Mouse (Mus musculus) regulatory T cell (primary cell): ENCODE data around the gene Cst6.

ENCODE experiments used
- in situ Hi-C: fragments of 300-600 bp; cut with MboI, MseI; formaldehyde crosslinking; loops from one replicate; pipeline ENCODE4 v1.15.1; 2025; ENCODE audit warnings: high pct_unique_total_duplicates

Gene Cst6

GRCm38 (mm10) chr19:5348526-5349501 lies 560 bp downstream of the Cst6 start:
- in situ Hi-C loops: no loop called here

GRCm38 (mm10) chr19:5348064-5348463 lies 1.3 kb downstream of the Cst6 start:
- in situ Hi-C loops: no loop called here

- in situ Hi-C loops: no loop called here
Observed at GRCm38 (mm10) chr19:5345297-5346131, 3.9 kb downstream of the Cst6 start.

DNA sequence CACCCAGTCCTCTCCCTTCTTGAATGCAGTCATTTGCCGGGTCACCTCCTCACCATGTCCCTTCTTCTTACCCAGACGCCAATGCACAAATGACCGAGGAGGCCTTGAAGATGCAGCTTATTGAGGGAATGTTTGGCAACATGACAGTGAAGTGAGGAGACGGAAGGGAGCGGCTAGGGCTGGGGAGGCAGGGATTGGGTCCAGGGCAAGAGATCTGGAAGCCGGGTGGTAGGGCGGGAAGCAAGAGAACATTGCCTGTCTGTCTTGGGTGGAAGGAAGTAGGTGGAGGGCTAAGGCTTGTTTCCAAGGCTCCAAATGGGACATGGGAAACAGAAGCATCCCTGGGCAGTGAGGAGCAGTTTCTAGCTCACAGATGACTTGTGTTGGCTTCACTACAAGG lies 8.0 kb downstream of the Cst6 start:
- in situ Hi-C loops: no loop called here

DNA sequence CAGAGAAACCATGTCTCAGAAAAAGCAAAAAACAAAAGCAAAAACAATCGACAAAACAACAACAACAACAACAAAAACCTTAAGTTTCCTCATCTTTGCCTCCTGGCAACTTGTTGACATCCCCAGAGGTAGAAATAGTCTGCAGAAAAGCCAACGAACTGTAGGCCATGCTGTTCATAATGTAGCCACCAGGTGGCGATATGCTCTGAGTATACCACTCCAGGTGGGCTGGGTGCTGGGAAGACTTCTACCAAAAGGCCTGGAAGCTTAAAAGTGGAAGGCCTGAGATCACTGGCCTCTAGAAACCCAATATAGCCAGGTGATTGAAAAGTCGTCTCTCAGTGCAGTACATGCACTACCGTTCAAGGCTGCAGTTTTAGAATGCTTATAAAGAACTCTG lies 11.4 kb downstream of the Cst6 start:
- in situ Hi-C loops: no loop called here

GRCm38 (mm10) chr19:5335441-5335840 lies 13.9 kb downstream of the Cst6 start, which contains the start of gene Catsper1:
Catsper1 (plus strand) TSS chr19:5335741.
- in situ Hi-C loops: no loop called here

DNA sequence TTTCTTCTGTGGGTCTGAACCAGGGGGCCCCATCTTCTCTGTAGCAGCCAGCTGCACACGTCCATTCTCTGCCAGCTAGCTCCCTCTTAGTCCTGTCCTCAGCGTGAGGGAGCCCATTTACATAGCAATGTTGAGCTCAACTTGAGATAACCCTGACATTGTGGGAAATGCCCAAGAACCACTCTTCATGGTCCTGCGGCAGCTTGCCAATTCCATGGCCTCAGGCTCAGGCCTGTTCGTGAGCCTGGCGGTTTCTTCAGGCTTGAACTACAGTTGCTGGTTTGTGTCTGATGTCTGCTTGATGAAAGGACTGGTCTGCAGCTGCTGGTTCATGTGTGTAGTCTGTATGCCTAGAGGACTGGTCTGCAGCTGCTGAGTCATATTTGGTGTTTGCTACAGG lies 14.6 kb downstream of the Cst6 start:
- in situ Hi-C loops: no loop called here

GRCm38 (mm10) chr19:5327970-5328369 lies 21.4 kb downstream of the Cst6 start:
- in situ Hi-C loops: no loop called here

DNA sequence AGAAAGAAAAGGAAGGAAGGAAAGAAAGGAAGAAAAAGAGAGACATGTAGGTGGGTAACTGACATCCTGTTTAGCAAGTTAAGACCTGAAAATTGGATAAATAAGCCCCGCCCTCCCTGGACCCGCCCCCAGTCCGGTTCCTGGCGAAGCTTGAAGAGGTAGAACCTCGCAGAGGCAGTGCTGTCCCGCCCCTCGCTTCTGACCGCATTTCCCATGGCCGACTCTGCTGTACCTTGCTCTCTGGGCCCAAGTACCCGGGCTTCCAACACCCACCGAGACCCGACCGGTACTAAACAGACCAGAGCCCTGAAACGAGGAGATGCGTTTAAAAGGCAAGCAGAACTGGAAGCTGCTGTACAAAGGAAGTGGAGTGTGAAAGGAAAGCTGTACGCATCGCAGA lies 25.6 kb downstream of the Cst6 start:
- in situ Hi-C loops: no loop called here

DNA sequence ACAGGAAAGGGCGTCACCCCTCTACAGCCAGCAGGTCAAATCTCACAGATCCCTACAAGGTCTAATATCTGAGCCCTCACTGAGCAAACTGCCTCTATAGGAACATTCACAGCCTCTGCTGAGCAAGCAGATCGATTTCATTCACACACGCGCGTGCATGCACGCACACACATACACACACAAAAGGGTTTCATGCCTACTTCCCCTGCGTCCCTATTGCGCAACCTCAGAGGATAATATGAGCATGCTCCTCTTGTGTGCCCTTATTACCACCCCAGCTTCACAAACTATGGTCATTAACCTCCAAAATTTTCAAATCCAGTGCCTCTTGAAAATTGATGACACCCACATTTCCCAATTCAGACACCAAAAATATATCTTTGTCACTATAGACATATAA lies 36.2 kb downstream of the Cst6 start:
- in situ Hi-C loops: no loop called here

DNA sequence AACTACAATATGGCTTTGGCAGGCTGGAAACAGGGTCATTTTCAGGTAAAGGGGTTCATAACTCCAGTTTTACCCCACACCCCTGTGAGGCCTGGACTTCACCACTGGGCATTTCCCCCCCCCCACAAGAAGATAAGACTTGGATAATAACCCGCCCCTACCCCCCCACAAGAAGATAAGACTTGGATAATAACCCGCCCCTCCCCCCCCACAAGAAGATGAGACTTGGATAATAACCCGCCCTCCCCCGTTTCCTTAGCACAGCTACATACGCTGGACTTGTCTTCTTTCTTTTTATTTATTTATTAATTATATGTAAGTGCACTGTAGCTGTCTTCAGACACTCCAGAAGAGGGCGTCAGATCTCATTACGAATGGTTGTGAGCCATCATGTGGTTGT lies 40.3 kb downstream of the Cst6 start:
- in situ Hi-C loops: no loop called here

DNA sequence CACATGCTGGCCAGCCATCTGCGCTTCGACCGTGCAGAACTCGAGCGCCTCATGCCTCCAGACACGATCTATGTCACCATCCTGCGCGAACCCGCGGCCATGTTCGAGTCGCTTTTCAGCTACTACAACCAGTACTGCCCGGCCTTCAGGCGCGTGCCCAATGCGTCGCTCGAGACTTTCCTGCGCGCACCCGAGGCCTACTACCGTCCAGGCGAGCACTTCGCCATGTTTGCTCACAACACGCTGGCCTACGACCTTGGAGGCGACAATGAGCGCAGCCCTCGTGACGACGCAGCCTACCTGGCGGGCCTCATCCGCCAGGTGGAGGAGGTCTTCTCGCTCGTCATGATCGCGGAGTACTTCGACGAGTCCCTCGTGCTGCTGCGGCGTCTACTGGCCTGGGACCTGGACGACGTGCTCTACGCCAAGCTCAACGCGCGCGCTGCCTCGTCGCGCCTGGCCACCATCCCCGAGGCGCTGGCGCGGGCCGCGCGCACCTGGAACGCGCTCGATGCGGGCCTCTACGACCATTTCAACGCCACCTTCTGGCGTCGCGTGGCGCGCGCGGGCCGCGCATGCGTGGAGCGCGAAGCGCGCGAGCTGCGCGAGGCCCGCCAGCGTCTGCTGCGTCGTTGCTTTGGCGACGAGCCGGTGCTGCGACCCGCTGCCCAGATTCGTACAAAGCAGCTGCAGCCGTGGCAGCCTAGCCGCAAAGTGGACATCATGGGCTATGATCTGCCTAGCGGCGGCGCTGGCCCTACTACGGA lies 42.2 kb downstream of the Cst6 start:
- in situ Hi-C loops: no loop called here

GRCm38 (mm10) chr19:5306279-5306678 lies 43.1 kb downstream of the Cst6 start:
- in situ Hi-C loops: no loop called here

DNA sequence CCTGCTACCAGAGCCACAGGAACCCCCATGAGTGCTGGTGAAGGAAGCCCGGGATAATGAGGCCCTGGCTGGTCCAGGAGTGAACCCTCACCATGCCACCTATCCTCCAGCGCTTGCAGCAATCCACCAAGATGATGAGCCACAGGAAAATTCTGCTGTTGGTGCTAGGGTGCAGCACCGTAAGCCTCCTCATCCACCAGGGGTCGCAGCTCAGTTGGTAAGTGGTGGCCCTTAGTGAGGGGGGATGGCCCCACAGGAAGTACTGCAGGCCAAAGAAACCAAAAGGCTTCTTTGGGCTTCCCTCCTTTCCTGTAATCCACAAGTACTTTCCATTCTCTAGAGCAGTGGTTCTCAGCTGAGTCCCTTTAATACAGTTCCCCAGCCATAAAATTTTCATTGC lies 46.9 kb downstream of the Cst6 start:
- in situ Hi-C loops: no loop called here

GRCm38 (mm10) chr19:5300588-5300987 lies 48.8 kb downstream of the Cst6 start:
- in situ Hi-C loops: no loop called here

- in situ Hi-C loops: no loop called here
Observed at GRCm38 (mm10) chr19:5297903-5298800, 51.2 kb downstream of the Cst6 start, which contains the start of gene Gal3st3. Gal3st3 (plus strand) TSS chr19:5298331.

- in situ Hi-C loops: no loop called here
Observed at GRCm38 (mm10) chr19:5296630-5297029, 52.7 kb downstream of the Cst6 start.

DNA sequence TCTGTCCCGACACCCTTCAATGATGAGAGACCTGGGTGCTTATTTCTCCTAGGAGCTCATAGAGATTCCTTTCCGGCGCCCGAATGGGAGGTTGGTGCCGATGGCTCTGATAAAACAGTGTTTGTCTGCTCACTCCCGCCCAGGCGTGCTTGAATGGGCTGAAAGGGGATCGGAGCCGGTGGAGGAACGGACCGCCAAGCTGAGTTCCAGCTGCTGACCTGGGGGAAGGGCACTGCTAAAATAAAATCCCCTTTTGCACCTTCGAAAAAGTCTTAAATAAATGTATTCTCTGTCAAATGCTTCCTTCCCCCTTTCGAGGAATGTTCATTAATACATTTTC lies 53.7 kb downstream of the Cst6 start:
- in situ Hi-C loops: no loop called here

- in situ Hi-C loops: no loop called here
Observed at GRCm38 (mm10) chr19:5294972-5295735, 54.2 kb downstream of the Cst6 start, which contains the start of gene Sf3b2. Sf3b2 (minus strand) TSS chr19:5295455.
